Comparison of ENCODE assay signal across 8 mouse cellular contexts in the genomic region with DNA sequence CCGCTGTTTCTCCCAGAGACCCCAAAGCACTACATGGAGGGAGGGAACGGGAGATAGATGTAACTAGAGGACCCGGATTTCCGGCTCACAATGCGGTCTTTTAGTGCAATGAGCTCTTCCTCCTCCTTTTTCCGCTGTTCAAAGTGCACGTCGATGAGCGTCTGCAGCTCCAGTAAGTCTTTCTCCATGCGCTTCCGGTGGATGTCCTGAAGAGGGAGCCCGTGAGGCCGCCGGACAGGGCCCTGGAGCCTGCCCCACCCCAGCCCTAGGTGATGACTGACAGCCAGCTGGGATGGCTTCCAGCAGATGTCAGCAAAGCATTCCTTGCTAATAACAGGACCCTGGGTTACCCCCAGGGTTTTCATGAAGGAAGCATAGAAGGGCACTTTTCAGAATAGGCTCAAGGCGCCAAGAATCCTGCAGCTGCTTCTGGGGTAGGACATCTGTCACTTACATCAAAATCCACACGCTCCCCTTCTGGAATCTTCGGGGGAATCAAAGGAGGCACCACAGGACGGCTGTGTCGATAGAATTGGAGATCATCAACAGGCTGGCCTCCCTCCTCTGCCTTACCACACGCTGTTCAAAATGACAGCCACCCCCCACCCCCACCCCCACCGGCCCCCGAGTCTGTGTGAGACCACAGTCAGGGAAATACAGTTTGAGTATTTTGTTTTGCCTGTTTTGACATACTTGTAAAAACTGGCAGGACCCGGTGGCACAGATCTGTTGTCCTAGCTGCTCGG. TPM values are rescaled to one million over a fixed set of nuclear protein-coding genes. Genes with fewer than 3 reads are reported as not detected.
DNase-seq lines count a peak whose midpoint lies in the region; ATAC-seq and TF ChIP-seq lines count a peak whose summit lies in the region.

No protein-coding gene starts in this region.

- H3K4me1 ChIP-seq in hindbrain, embryonic 16.5 days (ENCODE audit: control insufficient read depth, insufficient read depth, low read depth, low read length) = no peaks in the 10 kb centered on the region
- H3K4me1 ChIP-seq in limb, embryonic 14.5 days (ENCODE audit: control insufficient read depth, insufficient read depth, low read length) = peaks cover 5% of the 10 kb centered on the region; the same call in 1 of the 2 replicates
- H3K4me1 ChIP-seq in midbrain, embryonic 14.5 days (ENCODE audit: control insufficient read depth, insufficient read depth, low read length) = no peaks in the 10 kb centered on the region

- intact Hi-C loops in left cerebral cortex, adult 2 months (cut with DNase I) = loop anchor here (10.0 kb wide), 1 partner anchor 375 kb away; a partner anchor contains a TSS
- intact Hi-C loops in gastrocnemius, adult 2 months (cut with DNase I) = loop anchor here (10.0 kb wide), 1 partner anchor 1775 kb away; a partner anchor contains a TSS

- H3K4me2 ChIP-seq in hindbrain, embryonic 16.5 days (ENCODE audit: low read length) = no peak overlapping the region
- peak overlapping the region; percentile 13; the same call in 1 of the 2 replicates for H3K4me2 ChIP-seq in limb, embryonic 14.5 days (replicated peaks; ENCODE audit: low read depth, low read length, severe bottlenecking)
- no peak overlapping the region for H3K4me2 ChIP-seq in midbrain, embryonic 14.5 days (ENCODE audit: low read length)

- TF ChIP-seq POLR2A in limb, embryonic 14.5 days (IDR thresholded peaks at IDR 0.05; ENCODE audit: borderline replicate concordance, extremely low read depth, insufficient read depth, insufficient read length) = no peak

- H3K9ac ChIP-seq in hindbrain, embryonic 16.5 days (ENCODE audit: low read depth, low read length) = no peak overlapping the region
- H3K9ac ChIP-seq in limb, embryonic 14.5 days (ENCODE audit: low read depth, low read length, severe bottlenecking) = no peak overlapping the region
- H3K9ac ChIP-seq in midbrain, embryonic 14.5 days (replicated peaks; ENCODE audit: low read length) = no peak overlapping the region

- TF ChIP-seq CTCF in left cerebral cortex, adult 2 months (IDR thresholded peaks at IDR 0.05) = peak; percentile 85
- peak; percentile 93 for TF ChIP-seq CTCF in gastrocnemius, adult 2 months (IDR thresholded peaks at IDR 0.05)

- H3K27me3 ChIP-seq in hindbrain, embryonic 16.5 days (replicated peaks; ENCODE audit: control insufficient read depth, insufficient read depth, low read length) = no peaks in the 10 kb centered on the region
- no peaks in the 10 kb centered on the region for H3K27me3 ChIP-seq in limb, embryonic 14.5 days (ENCODE audit: control insufficient read depth, insufficient read depth, low read length)
- no peaks in the 10 kb centered on the region; the same call in 1 of the 2 replicates for H3K27me3 ChIP-seq in midbrain, embryonic 14.5 days (ENCODE audit: control insufficient read depth, insufficient read depth, low read length)

- ATAC-seq in hindbrain, embryonic 16.5 days = peak; percentile 69
- ATAC-seq in limb, embryonic 14.5 days (ENCODE audit: low FRiP score, low read depth) = peak; percentile 79
- ATAC-seq in midbrain, embryonic 14.5 days (ENCODE audit: low FRiP score, low TSS enrichment) = peak; percentile 74; the same call in 1 of the 2 replicates

- DNase-seq in left cerebral cortex, adult 2 months (ENCODE audit: extremely low spot score in 1 of 2, low spot score in 2 of 2) = peak; percentile 43 to 55
- no peak for DNase-seq in left cerebral cortex, adult 9 months (ENCODE audit: low spot score in 2 of 2)
- peak; percentile 79 to 82 for DNase-seq in cerebellum, postnatal 10 days
- DNase-seq in gastrocnemius, adult 2 months = peak; percentile 81
- DNase-seq in limb, embryonic 14.5 days (ENCODE audit: low spot score) = peak; percentile 83
- peak; percentile 86 for DNase-seq in midbrain, embryonic 14.5 days
- DNase-seq in spleen, postnatal 4 days (ENCODE audit: low spot score in 2 of 2) = peak; percentile 76 to 90

- no peaks in the 10 kb centered on the region for H3K36me3 ChIP-seq in hindbrain, embryonic 16.5 days (ENCODE audit: control insufficient read depth, insufficient read depth, low read length)
- no peaks in the 10 kb centered on the region for H3K36me3 ChIP-seq in limb, embryonic 14.5 days (ENCODE audit: control insufficient read depth, insufficient read depth, low read length)
- H3K36me3 ChIP-seq in midbrain, embryonic 14.5 days (ENCODE audit: control insufficient read depth, insufficient read depth, low read length) = no peaks in the 10 kb centered on the region

- no peak overlapping the region for H3K4me3 ChIP-seq in left cerebral cortex, adult 2 months
- H3K4me3 ChIP-seq in gastrocnemius, adult 2 months = 0 out of 2 replicates have a peak overlapping the region, but pooled peaks have one; percentile 23
- no peak overlapping the region for H3K4me3 ChIP-seq in hindbrain, embryonic 16.5 days (ENCODE audit: low read length)
- H3K4me3 ChIP-seq in limb, embryonic 14.5 days (replicated peaks; ENCODE audit: low read length) = peak overlapping the region; percentile 8; the same call in 1 of the 2 replicates
- no peak overlapping the region for H3K4me3 ChIP-seq in midbrain, embryonic 14.5 days (replicated peaks; ENCODE audit: low read depth, low read length)

- H3K9me3 ChIP-seq in hindbrain, embryonic 16.5 days (ENCODE audit: control insufficient read depth, low read length) = no peaks in the 10 kb centered on the region
- no peaks in the 10 kb centered on the region for H3K9me3 ChIP-seq in limb, embryonic 14.5 days (ENCODE audit: control insufficient read depth, low read length)
- no peaks in the 10 kb centered on the region for H3K9me3 ChIP-seq in midbrain, embryonic 14.5 days (ENCODE audit: control insufficient read depth, low read length)

- no peak overlapping the region for H3K27ac ChIP-seq in left cerebral cortex, adult 2 months
- H3K27ac ChIP-seq in gastrocnemius, adult 2 months = peak overlapping the region; percentile 31; the same call in 1 of the 2 replicates
- no peak overlapping the region for H3K27ac ChIP-seq in hindbrain, embryonic 16.5 days (ENCODE audit: low read depth, low read length)
- no peak overlapping the region for H3K27ac ChIP-seq in limb, embryonic 14.5 days (replicated peaks; ENCODE audit: low read depth, low read length)
- H3K27ac ChIP-seq in midbrain, embryonic 14.5 days (replicated peaks; ENCODE audit: low read depth, low read length) = no peak overlapping the region

- 12% methylated on average over 24 of the region's 24 CpGs for WGBS in hindbrain, embryonic 16.5 days
- WGBS in limb, embryonic 14.5 days = 18% methylated on average over 24 of the region's 24 CpGs
- WGBS in midbrain, embryonic 14.5 days = 12% methylated on average over 24 of the region's 24 CpGs

RNA-seq across cellular contexts. Expression of a gene that starts 6.1 kb away (rescaled TPM):
- total RNA-seq in left cerebral cortex, adult 2 months (2021) = 1 to 10 TPM; 7.4 to 9.2 TPM
- 1,000 to 10,000 TPM in 1 of 2 experiments, 100 to 1,000 TPM in 1; 398 to 1,232 TPM for total RNA-seq in gastrocnemius, adult 2 months (2021)
- 3.7 and 15.9 TPM in 2 replicates for polyA plus RNA-seq in hindbrain, embryonic 16.5 days (2015; fragmentation: Nextera tagmentation; extraction: Ambion mirVana)
- polyA plus RNA-seq in limb, embryonic 14.5 days (2012; rRNA removed) = 99.8 and 238 TPM in 2 replicates
- 241 and 300 TPM in 2 replicates for polyA plus RNA-seq in limb, embryonic 14.5 days (2014; fragmentation: Nextera tagmentation; extraction: Ambion mirVana)
- polyA plus RNA-seq in midbrain, embryonic 14.5 days (2014; fragmentation: Nextera tagmentation; extraction: Ambion mirVana) = 2.6 and 2.7 TPM in 2 replicates

RNA-seq across cellular contexts. Expression of a gene that starts 8.6 kb away (rescaled TPM):
- total RNA-seq in left cerebral cortex, adult 2 months (2021) = 100 to 1,000 TPM; 173 to 177 TPM
- total RNA-seq in gastrocnemius, adult 2 months (2021) = 10 to 100 TPM; 17.8 to 24.8 TPM
- polyA plus RNA-seq in hindbrain, embryonic 16.5 days (2015; fragmentation: Nextera tagmentation; extraction: Ambion mirVana) = 18.3 and 38.5 TPM in 2 replicates
- polyA plus RNA-seq in limb, embryonic 14.5 days (2012; rRNA removed) = 89.6 and 103 TPM in 2 replicates
- 59.1 and 68.6 TPM in 2 replicates for polyA plus RNA-seq in limb, embryonic 14.5 days (2014; fragmentation: Nextera tagmentation; extraction: Ambion mirVana)
- 46.2 and 50.7 TPM in 2 replicates for polyA plus RNA-seq in midbrain, embryonic 14.5 days (2014; fragmentation: Nextera tagmentation; extraction: Ambion mirVana)

RNA-seq across cellular contexts. Expression of a gene that starts 14.0 kb away (rescaled TPM):
- under 1 TPM; 0.84 to 0.96 TPM for total RNA-seq in left cerebral cortex, adult 2 months (2021)
- under 1 TPM in 1 of 2 experiments, not detected in 1; 0.41 TPM for total RNA-seq in gastrocnemius, adult 2 months (2021)
- polyA plus RNA-seq in hindbrain, embryonic 16.5 days (2015; fragmentation: Nextera tagmentation; extraction: Ambion mirVana) = 1.7 and 2.0 TPM in 2 replicates
- polyA plus RNA-seq in limb, embryonic 14.5 days (2012; rRNA removed) = 10.6 and 11.1 TPM in 2 replicates
- 2.8 and 2.9 TPM in 2 replicates for polyA plus RNA-seq in limb, embryonic 14.5 days (2014; fragmentation: Nextera tagmentation; extraction: Ambion mirVana)
- polyA plus RNA-seq in midbrain, embryonic 14.5 days (2014; fragmentation: Nextera tagmentation; extraction: Ambion mirVana) = 1.5 and 2.0 TPM in 2 replicates

RNA-seq across cellular contexts. Expression of a gene that starts 22.2 kb away (rescaled TPM):
- total RNA-seq in left cerebral cortex, adult 2 months (2021) = under 1 TPM; 0.20 to 0.49 TPM
- not detected for total RNA-seq in gastrocnemius, adult 2 months (2021)
- polyA plus RNA-seq in hindbrain, embryonic 16.5 days (2015; fragmentation: Nextera tagmentation; extraction: Ambion mirVana) = 2.8 TPM in 2 replicates
- 8.3 and 9.5 TPM in 2 replicates for polyA plus RNA-seq in limb, embryonic 14.5 days (2012; rRNA removed)
- polyA plus RNA-seq in limb, embryonic 14.5 days (2014; fragmentation: Nextera tagmentation; extraction: Ambion mirVana) = 0.61 and 1.1 TPM in 2 replicates
- 0.58 and 1.4 TPM in 2 replicates for polyA plus RNA-seq in midbrain, embryonic 14.5 days (2014; fragmentation: Nextera tagmentation; extraction: Ambion mirVana)

RNA-seq across cellular contexts. Expression of a gene that starts 37.3 kb away (rescaled TPM):
- total RNA-seq in left cerebral cortex, adult 2 months (2021) = 100 to 1,000 TPM; 270 to 272 TPM
- not detected for total RNA-seq in gastrocnemius, adult 2 months (2021)
- polyA plus RNA-seq in hindbrain, embryonic 16.5 days (2015; fragmentation: Nextera tagmentation; extraction: Ambion mirVana) = 119 and 124 TPM in 2 replicates
- 3.9 and 4.2 TPM in 2 replicates for polyA plus RNA-seq in limb, embryonic 14.5 days (2012; rRNA removed)
- 3.4 and 4.3 TPM in 2 replicates for polyA plus RNA-seq in limb, embryonic 14.5 days (2014; fragmentation: Nextera tagmentation; extraction: Ambion mirVana)
- 106 and 143 TPM in 2 replicates for polyA plus RNA-seq in midbrain, embryonic 14.5 days (2014; fragmentation: Nextera tagmentation; extraction: Ambion mirVana)

Comparison
In these comparisons a context has a peak if more than half of its experiments do, and no peak if none do; other contexts are left out.
1. DNase-seq: peak in left cerebral cortex, adult 2 months (2 of 2), cerebellum, postnatal 10 days (2 of 2), gastrocnemius, adult 2 months (single experiment), limb, embryonic 14.5 days (single experiment), midbrain, embryonic 14.5 days (single experiment) and spleen, postnatal 4 days (2 of 2); none in left cerebral cortex, adult 9 months (0 of 2).
2. H3K4me3 ChIP-seq: peak in gastrocnemius, adult 2 months (single experiment) and limb, embryonic 14.5 days (single experiment); none in left cerebral cortex, adult 2 months (single experiment), hindbrain, embryonic 16.5 days (single experiment) and midbrain, embryonic 14.5 days (single experiment).
3. Peak in every context shown above with its lines, with median percentiles within 50 percentile points of each other: ATAC-seq.